Mouse (Mus musculus): Measurements from ENCODE around the gene Gng13.
"Not testable (repeated sequence)": the region's sequence is repeated elsewhere in the genome, so short reads cannot be mapped to it uniquely, and the experiment has no call there.

DNA sequence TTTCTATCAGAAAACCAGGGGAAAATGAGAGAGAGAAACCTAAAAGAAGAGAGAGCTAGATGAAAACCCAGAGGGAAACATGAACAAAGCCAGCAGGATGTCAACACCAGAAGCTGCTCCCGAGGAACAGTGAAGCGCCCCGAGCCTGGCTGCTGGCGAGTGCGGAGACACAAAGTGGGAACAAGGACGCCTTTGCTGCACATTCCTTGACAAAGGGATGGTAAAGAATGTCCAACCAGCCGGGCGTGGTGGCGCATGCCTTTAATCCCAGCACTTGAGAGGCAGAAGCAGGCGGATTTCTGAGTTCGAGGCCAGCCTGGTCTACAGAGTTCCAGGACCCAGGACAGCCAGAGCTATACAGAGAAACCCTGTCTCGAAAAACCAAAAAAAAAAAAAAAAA is 24.5 kb downstream of the Gng13 start:
- not testable (repeated sequence) for TF ChIP-seq CTCF (IDR thresholded peaks at IDR 0.05; ENCODE audit: borderline replicate concordance, extremely low read depth, insufficient read depth, insufficient read length); POLR2A (IDR thresholded peaks at IDR 0.05; ENCODE audit: borderline replicate concordance, extremely low read depth, insufficient read depth, insufficient read length, poor library complexity, severe bottlenecking)

Measured in brain, embryonic 14.5 days (tissue).